Mouse (Mus musculus): ENCODE data around the gene Eva1b. TPM values are rescaled to one million over a fixed set of nuclear protein-coding genes. Genes with fewer than 3 reads are reported as not detected.
A peak's percentile ranks its signal among the peaks of the same experiment; 100 is the strongest.

Eva1b gene
- polyA plus RNA-seq, 1 experiment from 2014 or later = 97.8 TPM

- no peaks in the 10 kb centered on the region for H3K9me3 ChIP-seq (ENCODE audit: low read depth, low read length)
- H3K27ac ChIP-seq (ENCODE audit: low read depth) = no peak overlapping the region
- no peak overlapping the region for H3K4me3 ChIP-seq (ENCODE audit: low read depth, low read length)
- H3K4me2 ChIP-seq = no peak overlapping the region
- no peak for TF ChIP-seq CTCF (IDR thresholded peaks at IDR 0.05; ENCODE audit: low read depth)
- DNase-seq (no peak), ATAC-seq (ENCODE audit: insufficient read depth) (no peak)
- peaks cover 27% of the 10 kb centered on the region for H3K4me1 ChIP-seq (ENCODE audit: insufficient read depth)
- no peak overlapping the region for H3K9ac ChIP-seq
- H3K27me3 ChIP-seq (ENCODE audit: insufficient read depth, low read length) = no peaks in the 10 kb centered on the region
- 74% methylated on average over 4 of the region's 4 CpGs for WGBS
- H3K36me3 ChIP-seq (ENCODE audit: insufficient read depth) = 0 out of 2 replicates have a peak, but pooled peaks cover 3% of the 10 kb centered on the region
Observed at GRCm38 (mm10) chr4:126113243-126113642, 34.3 kb upstream of the Eva1b start.

- H3K4me2 ChIP-seq = no peak overlapping the region
- 21% methylated on average over 6 of the region's 6 CpGs for WGBS
Observed at GRCm38 (mm10) chr4:126113943-126114342, 33.6 kb upstream of the Eva1b start.

GRCm38 (mm10) chr4:126115411-126115810 is 32.1 kb upstream of the Eva1b start:
- Histone ChIP-seq H3K36me3 (ENCODE audit: insufficient read depth) (peaks cover 10% of the 10 kb centered on the region; the same call in 1 of the 2 replicates), H3K9ac (no peak overlapping the region)

More at GRCm38 (mm10) chr4:126113943-126114342, 33.6 kb upstream of the Eva1b start:
- no peaks in the 10 kb centered on the region for H3K27me3 ChIP-seq (ENCODE audit: insufficient read depth, low read length)
- H3K4me1 ChIP-seq (ENCODE audit: insufficient read depth) = peaks cover 24% of the 10 kb centered on the region
- TF ChIP-seq CTCF (IDR thresholded peaks at IDR 0.05; ENCODE audit: low read depth) = peak; percentile 67
- H3K9ac ChIP-seq = no peak overlapping the region
- H3K9me3 ChIP-seq (ENCODE audit: low read depth, low read length) = no peaks in the 10 kb centered on the region
- no peak overlapping the region for H3K27ac ChIP-seq (ENCODE audit: low read depth)
- H3K4me3 ChIP-seq (ENCODE audit: low read depth, low read length) = no peak overlapping the region
- H3K36me3 ChIP-seq (ENCODE audit: insufficient read depth) = peaks cover 6% of the 10 kb centered on the region; the same call in 1 of the 2 replicates
- DNase-seq (peak; percentile 72), ATAC-seq (ENCODE audit: insufficient read depth) (no peak)

GRCm38 (mm10) chr4:126115871-126116521 is 31.5 kb upstream of the Eva1b start:
- no peak overlapping the region for H3K4me3 ChIP-seq (ENCODE audit: low read depth, low read length)
- H3K9me3 ChIP-seq (ENCODE audit: low read depth, low read length) = no peaks in the 10 kb centered on the region
- ATAC-seq (ENCODE audit: insufficient read depth) (no peak), DNase-seq (no peak)
- H3K4me2 ChIP-seq = no peak overlapping the region
- H3K27me3 ChIP-seq (ENCODE audit: insufficient read depth, low read length) = no peaks in the 10 kb centered on the region
- peaks cover 4% of the 10 kb centered on the region for H3K4me1 ChIP-seq (ENCODE audit: insufficient read depth)
- TF ChIP-seq CTCF (IDR thresholded peaks at IDR 0.05; ENCODE audit: low read depth) = no peak
- peaks cover 10% of the 10 kb centered on the region; the same call in 1 of the 2 replicates for H3K36me3 ChIP-seq (ENCODE audit: insufficient read depth)
- 66% methylated on average over 6 of the region's 6 CpGs for WGBS
- no peak overlapping the region for H3K27ac ChIP-seq (ENCODE audit: low read depth)
- H3K9ac ChIP-seq = no peak overlapping the region

More at GRCm38 (mm10) chr4:126115411-126115810, 32.1 kb upstream of the Eva1b start:
- Histone ChIP-seq H3K4me2 (no peak overlapping the region), H3K4me3 (ENCODE audit: low read depth, low read length) (no peak overlapping the region), H3K27me3 (ENCODE audit: insufficient read depth, low read length) (no peaks in the 10 kb centered on the region), H3K4me1 (ENCODE audit: insufficient read depth) (peaks cover 10% of the 10 kb centered on the region), H3K27ac (ENCODE audit: low read depth) (no peak overlapping the region), H3K9me3 (ENCODE audit: low read depth, low read length) (no peaks in the 10 kb centered on the region)
- TF ChIP-seq CTCF (IDR thresholded peaks at IDR 0.05; ENCODE audit: low read depth) = no peak
- ATAC-seq (ENCODE audit: insufficient read depth) = no peak
- 84% methylated on average over 9 of the region's 9 CpGs for WGBS
- DNase-seq = no peak

- DNase-seq (peak; percentile 42), ATAC-seq (ENCODE audit: insufficient read depth) (no peak)
- Histone ChIP-seq H3K4me2 (no peak overlapping the region), H3K4me1 (ENCODE audit: insufficient read depth) (no peaks in the 10 kb centered on the region), H3K27me3 (ENCODE audit: insufficient read depth, low read length) (no peaks in the 10 kb centered on the region), H3K36me3 (ENCODE audit: insufficient read depth) (peaks cover 12% of the 10 kb centered on the region; the same call in 1 of the 2 replicates), H3K27ac (ENCODE audit: low read depth) (peak overlapping the region; percentile 30; the same call in 1 of the 2 replicates), H3K9me3 (ENCODE audit: low read depth, low read length) (0 out of 2 replicates have a peak, but pooled peaks cover 6% of the 10 kb centered on the region), H3K9ac (no peak overlapping the region), H3K4me3 (ENCODE audit: low read depth, low read length) (no peak overlapping the region)
- no peak for TF ChIP-seq CTCF (IDR thresholded peaks at IDR 0.05; ENCODE audit: low read depth)
- 67% methylated on average over 8 of the region's 8 CpGs for whole genome bisulfite sequencing
Observed at GRCm38 (mm10) chr4:126117116-126117515, 30.4 kb upstream of the Eva1b start.

GRCm38 (mm10) chr4:126118651-126119050 is 28.9 kb upstream of the Eva1b start:
- no peak for TF ChIP-seq CTCF (IDR thresholded peaks at IDR 0.05; ENCODE audit: low read depth)
- Histone ChIP-seq H3K4me3 (ENCODE audit: low read depth, low read length) (no peak overlapping the region), H3K9ac (no peak overlapping the region), H3K27ac (ENCODE audit: low read depth) (no peak overlapping the region), H3K4me1 (ENCODE audit: insufficient read depth) (no peaks in the 10 kb centered on the region), H3K4me2 (no peak overlapping the region), H3K27me3 (ENCODE audit: insufficient read depth, low read length) (no peaks in the 10 kb centered on the region), H3K9me3 (ENCODE audit: low read depth, low read length) (0 out of 2 replicates have a peak, but pooled peaks cover 6% of the 10 kb centered on the region), H3K36me3 (ENCODE audit: insufficient read depth) (peaks cover 12% of the 10 kb centered on the region; the same call in 1 of the 2 replicates)
- ATAC-seq (ENCODE audit: insufficient read depth) = no peak
- WGBS = 80% methylated on average over 4 of the region's 4 CpGs
- DNase-seq = no peak

GRCm38 (mm10) chr4:126119051-126119450 is 28.5 kb upstream of the Eva1b start:
- H3K4me2 ChIP-seq = no peak overlapping the region
- no peaks in the 10 kb centered on the region for H3K27me3 ChIP-seq (ENCODE audit: insufficient read depth, low read length)
- peaks cover 12% of the 10 kb centered on the region; the same call in 1 of the 2 replicates for H3K36me3 ChIP-seq (ENCODE audit: insufficient read depth)
- 83% methylated on average over 1 of the region's 1 CpGs for WGBS
- no peak for DNase-seq
- 0 out of 2 replicates have a peak, but pooled peaks cover 6% of the 10 kb centered on the region for H3K9me3 ChIP-seq (ENCODE audit: low read depth, low read length)
- H3K4me3 ChIP-seq (ENCODE audit: low read depth, low read length) = no peak overlapping the region
- no peak for TF ChIP-seq CTCF (IDR thresholded peaks at IDR 0.05; ENCODE audit: low read depth)
- ATAC-seq (ENCODE audit: insufficient read depth) = no peak
- no peak overlapping the region for H3K9ac ChIP-seq
- H3K4me1 ChIP-seq (ENCODE audit: insufficient read depth) = no peaks in the 10 kb centered on the region
- H3K27ac ChIP-seq (ENCODE audit: low read depth) = no peak overlapping the region; the same call in 1 of the 2 replicates

All from lung, embryonic 14.5 days (tissue).